Mouse (Mus musculus): ENCODE measurements around the gene Peak1.
"Not testable (repeated sequence)": the region's sequence is repeated elsewhere in the genome, so short reads cannot be mapped to it uniquely, and the experiment has no call there.

Peak1 gene

DNA sequence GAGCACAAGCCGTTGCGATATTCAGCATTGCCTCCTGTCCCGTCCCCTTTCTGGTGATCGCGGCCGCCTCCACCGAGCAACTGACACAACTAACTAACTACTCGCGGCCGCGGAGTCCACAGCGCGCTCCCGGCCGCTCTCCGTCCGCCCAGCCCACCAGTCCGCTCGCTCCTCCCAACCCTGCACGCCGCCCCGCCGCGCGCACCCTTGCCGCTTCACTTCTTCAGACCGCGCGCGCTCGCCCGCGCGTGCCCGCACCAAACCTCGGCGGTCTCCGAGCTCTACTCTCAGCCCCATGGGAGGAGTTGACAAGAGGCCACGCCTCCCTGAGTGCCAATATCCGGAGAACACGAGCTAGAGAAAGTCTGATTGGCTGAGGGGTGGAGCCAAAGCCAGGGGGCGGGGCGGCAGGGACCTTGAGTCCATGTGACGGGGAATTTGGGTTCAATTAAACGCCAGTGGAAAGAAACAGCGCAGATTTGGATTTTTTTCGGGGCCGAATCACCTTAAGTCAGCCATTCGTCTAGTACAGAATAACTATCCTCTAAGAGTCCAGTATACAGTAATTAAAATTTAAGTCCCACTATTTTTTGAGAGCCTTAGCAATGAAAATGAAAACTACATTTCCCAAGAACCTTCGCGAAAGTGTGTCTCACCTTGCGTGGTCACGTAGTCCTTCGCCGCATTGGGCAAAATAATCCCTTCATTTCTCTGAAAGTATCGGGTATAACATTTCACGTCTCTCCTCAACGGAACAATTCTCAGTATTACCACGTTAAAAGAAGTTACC lies at the start of gene Peak1, which contains the start of gene Hmg20a:
Gene Peak1, minus strand, starts transcription at position 120 of the 790 bp plus-strand sequence.
Gene Hmg20a, plus strand, starts transcription at position 662 of the 790 bp plus-strand sequence.
- DNase-seq (ENCODE audit: low spot score in 2 of 2), result peak; percentile 100

DNA sequence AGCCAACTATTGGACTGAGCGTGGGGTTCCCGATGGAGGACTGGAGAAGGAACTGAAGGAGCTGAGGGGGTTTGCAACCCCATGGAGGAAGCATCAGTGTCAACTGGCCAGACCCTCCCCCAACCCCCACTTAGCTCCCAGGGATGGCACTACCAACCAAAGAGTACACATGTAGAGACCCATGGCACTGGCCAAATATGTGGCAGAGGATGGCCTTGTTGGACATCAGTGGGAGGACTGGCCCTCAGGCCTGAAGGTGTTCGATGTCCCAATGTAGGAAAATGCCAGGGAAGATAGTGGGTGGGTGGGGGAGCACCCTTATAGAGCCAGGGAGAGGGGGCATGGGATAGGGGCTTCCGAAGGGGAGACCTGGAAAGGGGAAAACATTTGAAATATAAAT lies 48.4 kb upstream of the Peak1 start:
- no peak for DNase-seq (ENCODE audit: low spot score in 2 of 2)

DNA sequence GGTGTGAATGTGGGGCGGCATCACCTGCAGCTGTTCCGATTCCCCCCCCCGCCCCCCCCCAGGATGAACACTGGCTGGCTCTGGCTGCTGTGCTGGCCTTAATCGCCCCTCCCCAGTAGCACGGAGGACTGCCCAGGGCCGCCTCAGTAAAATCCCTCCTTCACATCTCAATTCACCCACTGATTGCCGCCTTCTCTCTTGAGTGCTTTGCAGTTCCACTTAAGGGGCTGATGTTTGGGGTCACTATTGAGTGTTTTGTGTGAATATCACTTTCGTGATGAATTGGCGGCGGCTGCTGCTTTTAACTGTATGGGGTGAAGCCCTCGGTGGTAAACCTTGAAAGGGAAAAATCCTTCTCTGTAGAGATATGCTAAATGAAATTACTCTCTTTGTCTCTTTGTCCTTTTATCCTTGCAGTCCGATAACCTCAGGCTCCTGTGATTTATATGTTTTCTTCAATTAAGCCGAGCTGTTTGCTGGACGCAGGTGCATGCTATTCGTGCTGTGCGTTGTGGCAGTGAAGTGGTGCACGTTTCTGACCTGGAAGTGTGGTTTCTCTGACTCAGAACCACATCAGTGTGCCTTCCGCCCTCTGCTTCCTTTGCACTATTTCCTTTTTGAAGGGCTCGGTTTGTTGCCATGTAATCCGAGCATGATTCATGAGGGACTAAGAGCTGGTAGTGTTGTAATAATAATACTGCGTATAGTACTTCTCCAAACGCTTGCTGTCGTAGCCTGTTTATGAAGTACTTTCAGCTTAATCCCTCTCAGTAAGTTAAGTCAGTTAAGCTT lies 47.2 kb upstream of the Peak1 start:
- no peak for DNase-seq (ENCODE audit: low spot score in 2 of 2)

DNA sequence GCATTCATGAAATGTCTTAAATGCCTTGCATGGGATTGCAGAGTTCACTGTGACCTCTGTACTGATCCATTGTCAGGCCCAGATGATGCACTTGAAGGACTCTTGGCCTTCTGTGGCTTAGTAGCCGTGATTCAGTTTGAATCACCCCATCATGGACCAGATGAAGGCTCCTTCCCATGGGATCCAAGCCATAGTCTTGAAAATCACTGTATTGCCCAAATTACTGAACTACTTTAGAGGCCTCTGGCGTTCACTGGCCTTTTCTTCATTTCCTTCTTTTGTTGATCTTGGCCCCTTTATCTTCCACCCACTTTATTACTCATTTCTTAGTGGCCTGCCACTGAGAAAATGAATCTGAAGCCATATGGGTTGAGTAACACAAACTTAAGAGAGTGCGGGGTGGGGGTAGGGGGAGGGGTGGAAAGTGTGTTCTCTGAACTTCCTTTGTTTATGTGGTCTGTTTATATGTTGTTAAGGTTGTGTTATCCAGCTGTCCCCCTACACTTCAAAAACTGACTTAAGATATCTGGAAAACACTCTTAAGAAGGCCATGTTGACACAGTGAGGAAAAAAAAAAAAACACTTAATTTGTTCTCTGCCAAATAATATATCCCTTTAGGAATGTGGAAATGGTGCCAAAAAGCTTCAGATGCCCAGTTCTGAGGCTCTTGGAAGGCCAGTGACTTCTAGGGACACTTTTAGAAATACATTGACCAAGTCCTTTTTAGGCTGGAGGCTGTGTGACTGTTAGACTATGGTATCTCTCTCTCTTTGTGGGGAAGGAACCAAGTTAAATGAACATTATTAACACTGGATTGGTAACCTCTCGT lies 46.0 kb upstream of the Peak1 start:
- DNase-seq (ENCODE audit: low spot score in 2 of 2), result no peak

DNA sequence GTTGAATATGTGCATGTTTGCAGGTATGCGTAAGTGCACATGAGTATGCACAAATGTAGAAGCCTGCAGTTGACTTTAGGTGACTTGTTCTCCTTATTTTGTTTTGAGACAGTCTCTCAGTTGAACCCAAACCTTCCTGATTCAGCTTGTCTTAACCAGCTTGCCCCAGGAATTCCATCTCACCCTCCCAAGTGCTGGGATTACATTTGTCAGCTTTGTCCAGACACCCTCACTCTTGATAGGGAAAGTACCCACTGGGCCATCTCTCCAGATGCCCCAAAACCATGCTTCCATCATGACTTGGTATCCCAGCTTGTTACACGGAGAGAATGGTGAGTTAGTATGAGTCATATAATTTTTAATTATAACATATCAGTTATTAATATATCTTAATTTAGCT lies 45.2 kb upstream of the Peak1 start:
- DNase-seq (ENCODE audit: low spot score in 2 of 2), result no peak

DNA sequence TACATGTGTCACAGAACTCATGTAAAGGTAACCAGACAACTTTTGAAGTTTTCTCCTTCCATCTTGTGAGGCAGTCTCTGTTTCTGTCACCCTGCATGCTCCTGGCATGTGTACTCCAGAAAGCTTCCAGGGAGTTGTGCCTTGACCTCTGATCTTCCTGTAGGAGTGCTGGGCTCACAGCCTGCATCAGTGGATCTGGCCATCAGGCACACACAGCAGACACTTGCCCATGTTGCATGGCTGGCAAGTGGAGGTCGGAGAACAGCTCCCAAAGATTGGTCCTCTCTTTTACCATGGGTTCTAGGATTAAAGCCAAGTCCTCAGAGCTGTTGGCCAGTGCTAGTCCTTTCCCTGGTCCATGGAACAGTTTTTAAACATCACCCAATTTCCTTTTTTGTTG lies 44.7 kb upstream of the Peak1 start:
- DNase-seq (ENCODE audit: low spot score in 2 of 2), result no peak

DNA sequence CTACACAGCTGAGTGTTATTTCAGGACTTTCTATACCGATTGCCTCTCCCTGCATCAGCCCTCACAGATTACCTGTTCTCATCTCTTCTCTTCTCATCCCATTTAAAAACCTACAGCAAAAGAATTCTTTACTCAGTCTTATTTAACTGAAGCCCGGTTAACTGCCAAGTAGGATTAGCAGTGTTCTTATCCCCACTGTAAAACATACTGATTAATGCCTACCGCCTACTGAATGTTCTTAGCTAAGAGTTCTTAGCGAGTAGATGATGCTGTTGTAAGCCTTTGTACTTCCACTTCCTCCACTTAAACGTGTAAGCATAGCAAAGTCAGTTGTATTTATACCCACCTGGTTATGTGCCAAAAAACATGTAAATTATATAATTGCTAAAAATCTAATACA lies 43.1 kb upstream of the Peak1 start:
- DNase-seq (ENCODE audit: low spot score in 2 of 2), result no peak

DNA sequence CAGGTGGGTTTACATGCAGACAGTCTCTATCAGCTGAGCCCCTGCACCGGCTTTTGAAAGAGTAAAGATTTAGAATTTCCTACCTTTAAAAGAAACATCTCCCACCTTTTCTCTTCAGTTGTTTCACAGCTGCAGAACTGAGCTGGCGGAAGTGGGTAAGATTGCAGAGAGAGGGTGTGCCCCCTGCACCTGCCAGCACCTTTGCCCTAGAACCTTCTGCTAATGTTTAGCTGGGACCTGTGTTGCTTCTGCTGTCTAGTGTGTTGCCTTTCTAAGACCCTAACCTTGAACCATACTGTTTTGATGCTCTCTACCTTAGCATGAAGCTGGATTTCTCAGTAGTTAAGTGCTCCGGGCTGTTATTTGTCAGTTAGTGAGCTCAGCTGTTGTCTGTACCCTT lies 38.6 kb upstream of the Peak1 start:
- DNase-seq (ENCODE audit: low spot score in 2 of 2), result no peak

DNA sequence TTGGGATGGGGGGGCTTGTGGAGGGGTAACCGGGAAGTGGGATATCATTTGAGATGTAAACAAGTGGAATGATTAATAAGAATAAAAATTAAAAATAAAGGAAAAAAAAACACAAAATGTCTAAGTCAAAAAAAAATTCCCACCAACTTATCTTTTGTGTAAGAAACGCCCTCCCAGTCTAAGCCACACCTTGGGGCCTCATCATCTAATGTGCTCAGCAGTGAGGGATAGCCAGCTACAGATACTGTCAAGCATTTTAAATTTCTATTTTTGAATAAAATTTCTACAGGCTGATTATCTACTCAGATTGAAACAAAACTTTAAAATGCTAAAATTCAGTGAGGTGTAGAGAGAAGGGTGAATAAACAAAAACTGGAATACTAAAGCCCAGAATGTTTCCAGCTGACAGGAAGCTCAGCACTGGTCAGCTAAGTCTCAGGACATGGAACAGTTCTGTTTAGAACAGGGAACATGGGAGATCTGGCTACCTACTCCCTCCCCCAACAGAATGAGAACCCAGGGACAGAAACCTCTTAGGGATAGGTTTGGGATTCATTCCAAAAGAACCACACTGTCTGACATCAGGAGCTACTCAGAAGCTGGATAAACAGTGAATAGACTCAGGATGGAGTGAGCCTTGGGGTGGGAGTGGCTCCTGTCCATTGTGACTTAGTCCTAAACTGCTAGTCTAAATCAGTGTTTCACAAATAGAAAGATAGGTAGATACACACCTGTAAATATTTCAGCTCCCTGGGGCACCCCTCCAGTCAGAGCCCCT lies 35.4 kb upstream of the Peak1 start:
- no peak for DNase-seq (ENCODE audit: low spot score in 2 of 2)

DNA sequence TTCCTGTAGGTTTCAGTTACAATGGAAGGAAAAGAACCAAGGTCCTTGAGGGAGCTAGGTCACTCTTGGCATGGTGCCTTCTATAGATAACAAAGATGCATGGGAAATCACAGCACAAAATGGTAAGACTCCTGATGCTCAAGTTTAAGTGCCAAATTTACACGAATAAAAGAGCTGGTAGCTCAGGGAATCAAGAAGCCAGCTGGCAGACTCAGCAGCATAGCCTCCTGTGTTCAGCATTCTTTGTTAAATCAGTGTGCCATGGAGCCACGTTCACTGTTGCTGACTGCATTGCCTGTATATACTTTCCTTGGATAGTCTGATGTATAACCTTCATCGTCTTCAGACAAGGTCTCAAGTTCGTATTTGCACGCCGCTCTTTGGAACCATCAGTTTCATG lies 33.7 kb upstream of the Peak1 start:
- DNase-seq (ENCODE audit: low spot score in 2 of 2), result no peak

DNA sequence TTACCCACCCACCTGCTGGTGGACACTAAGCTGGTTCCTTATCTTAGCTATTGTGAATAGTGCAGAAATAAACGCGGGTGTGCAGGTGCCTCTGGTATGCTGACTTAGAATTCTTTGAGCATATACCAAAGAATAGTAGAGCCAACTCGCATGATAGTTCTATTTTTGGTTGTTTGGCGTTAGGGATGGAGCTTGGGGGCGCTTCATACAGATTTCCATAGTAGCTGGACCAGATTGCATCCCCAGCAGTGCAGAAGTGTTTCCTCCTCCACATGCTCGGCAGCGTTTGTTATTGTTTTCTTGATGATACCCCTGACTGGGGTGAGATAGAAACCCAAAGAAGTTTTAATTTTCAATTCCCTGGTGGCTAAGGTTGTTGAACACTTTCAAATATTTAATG lies 21.8 kb upstream of the Peak1 start:
- DNase-seq (ENCODE audit: low spot score in 2 of 2), result no peak

DNA sequence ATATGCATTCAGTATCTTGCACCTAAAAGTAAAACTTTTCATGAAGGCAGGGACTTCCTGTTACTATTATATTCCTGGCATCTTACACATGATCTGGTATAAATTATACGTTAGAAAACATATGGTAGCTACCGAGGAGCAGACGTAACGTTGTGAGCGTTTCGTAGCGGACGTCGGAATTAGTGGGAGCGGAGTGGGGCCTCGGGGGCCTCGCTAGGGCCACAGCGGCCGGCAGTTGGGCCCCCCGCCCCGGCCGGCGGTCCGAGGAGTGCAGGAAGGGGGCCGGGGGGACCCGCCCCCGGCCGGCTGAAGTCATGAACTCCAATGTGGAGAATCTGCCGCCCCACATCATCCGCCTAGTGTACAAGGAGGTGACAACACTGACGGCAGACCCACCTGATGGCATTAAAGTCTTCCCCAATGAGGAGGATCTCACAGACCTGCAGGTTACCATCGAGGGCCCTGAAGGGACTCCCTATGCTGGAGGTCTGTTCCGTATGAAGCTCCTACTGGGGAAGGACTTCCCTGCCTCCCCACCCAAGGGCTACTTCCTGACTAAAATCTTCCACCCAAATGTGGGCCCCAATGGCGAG lies 19.5 kb upstream of the Peak1 start:
- not testable (repeated sequence) for DNase-seq (ENCODE audit: low spot score in 2 of 2)

DNA sequence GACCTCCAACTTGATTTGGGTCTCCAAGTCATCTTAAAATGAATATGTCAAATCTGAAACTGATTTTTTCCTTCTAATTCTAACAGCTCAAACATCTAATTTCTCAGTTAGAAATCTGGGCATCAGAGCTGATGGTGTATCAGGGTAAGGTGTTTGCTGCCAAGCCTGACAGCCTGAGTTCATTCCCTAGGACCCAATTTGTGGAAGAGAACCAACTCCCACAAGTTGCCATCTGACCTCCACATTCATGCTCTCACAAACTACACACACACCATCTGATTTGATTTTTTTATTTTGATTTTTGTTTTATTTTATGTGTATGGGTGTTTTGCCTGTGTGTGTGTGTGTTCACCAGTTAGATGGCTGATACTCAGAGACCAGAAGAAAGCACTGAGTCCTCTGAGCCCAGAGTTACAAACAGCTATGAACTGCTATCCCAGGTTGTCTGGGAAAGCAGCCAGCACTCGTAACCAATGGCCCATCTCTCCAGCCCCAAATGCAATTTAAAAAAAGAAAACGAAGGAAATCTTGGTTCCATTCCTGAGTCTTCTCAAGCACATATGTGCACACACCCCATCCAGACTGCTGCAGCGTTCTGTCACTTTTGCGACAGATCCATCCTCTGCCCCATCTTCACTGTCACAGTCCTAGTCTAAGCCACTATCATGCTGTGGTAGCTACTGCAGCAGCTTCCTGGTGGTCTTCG lies 18.1 kb upstream of the Peak1 start:
- no peak for DNase-seq (ENCODE audit: low spot score in 2 of 2)

DNA sequence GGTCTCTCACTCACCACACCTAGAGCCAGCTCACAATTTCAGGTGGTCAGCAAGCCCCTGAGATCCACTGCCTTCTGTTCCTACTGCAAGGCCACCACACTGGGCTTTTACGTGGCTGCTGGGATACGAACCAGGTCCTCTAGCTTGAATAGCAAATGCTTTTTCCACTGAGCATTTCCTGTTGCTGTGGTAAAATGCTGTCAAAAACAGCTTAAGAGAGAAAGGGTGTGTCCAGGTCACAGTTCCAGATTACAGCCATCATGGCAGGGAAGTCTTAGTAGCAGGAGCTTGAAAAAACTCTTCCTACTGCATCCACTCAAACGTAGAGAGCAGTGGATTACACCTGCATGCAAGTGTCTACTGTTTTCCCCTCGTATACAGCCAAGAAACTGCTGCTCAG lies 7.0 kb upstream of the Peak1 start:
- no peak for DNase-seq (ENCODE audit: low spot score in 2 of 2)

DNA sequence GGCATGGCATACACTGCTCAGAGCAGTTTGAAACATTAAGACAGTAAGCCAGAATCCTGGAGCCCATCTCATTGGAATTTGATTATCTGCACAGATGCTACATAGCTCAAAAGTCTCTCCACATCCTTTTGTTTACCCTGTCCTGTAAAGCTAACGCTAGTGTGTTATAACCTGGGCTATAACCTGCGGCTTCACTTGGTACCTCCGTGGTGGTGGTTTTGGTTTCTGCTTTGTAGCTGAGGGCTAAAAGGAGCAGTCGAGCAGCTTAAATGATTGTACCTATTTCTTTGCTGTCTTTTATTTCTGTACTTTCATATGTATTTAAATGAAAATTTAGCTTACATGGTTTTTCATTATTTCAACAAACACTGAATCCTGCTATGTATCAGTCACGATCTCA lies 4.1 kb upstream of the Peak1 start:
- no peak for DNase-seq (ENCODE audit: low spot score in 2 of 2)

DNA sequence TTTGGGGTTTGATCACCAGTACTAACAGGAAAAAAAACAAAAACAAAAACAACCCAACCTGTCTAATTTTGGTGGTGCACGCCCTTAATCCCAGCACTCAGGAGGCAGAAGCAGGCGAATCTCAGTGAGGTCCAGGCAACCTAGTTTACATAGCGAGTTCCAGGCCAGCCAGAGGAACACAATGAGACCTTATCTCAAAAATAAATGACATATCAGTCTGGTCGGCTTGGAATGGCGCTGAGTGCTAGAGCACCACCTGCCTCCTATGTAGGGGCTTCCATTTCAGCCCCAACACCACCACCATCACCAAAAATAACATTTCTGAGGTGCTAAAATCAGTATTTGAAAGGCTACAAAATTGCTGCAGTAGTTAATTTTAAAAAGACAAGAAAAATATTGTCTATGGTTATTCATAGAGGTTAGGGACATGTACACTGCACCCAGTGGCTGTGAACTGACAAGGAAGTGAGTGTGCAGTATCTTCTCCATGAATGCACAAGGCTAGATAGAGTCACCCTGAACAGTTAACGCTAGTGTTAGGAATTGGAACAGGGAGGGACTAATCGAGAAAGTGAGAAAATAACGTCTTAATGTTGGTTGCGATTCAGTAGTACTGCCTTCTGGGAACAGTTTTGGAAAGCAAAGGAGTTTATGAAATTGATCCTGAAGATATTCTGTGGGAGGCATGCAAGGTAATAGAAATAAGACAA lies 3.2 kb upstream of the Peak1 start:
- DNase-seq (ENCODE audit: low spot score in 2 of 2), result no peak

DNA sequence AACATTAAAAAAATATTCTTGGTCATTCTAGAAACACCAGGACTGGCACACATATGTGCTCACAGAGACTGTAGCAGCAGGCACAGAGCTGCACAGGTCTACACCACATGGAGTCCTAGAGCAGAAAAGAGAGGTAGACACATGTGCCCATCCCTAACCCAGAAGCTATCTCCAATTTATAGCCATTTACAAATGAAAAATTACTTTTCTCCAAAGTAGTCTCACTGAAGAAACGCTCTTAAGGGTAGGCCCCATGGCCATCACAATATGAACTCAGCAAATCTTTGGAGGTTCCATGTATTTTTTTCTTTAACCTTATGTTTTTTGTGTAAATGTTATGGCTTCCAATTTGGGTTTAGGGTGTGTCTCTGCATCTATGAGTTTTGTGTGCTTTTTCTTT lies 2.4 kb upstream of the Peak1 start:
- DNase-seq (ENCODE audit: low spot score in 2 of 2), result no peak

DNA sequence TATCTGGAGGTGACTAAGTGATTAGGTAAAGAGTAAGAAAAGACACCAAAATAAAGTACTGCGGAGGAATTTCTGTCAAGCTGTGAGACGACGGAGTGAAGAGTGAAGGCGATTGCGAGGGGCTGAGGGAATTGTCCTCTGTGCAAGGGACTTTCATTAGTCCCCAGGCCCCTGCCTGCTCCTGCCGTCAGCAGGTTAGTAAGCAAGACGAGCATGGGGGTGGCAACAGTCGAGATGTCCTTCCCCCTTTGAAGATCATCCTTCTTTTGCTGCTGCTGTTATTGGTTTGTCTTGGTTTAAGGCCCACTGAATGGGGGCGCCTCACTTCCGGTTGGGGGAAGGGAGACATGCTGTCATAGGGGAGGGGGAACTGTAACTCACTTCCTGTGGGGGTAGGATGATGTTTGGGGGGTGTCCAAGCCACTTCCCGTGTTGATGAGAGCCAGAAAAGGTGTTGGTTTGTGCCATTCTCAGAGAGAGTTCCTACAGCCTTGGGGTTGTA lies 922 bp upstream of the Peak1 start:
- peak; percentile 75 to 76 for DNase-seq (ENCODE audit: low spot score in 2 of 2)

DNA sequence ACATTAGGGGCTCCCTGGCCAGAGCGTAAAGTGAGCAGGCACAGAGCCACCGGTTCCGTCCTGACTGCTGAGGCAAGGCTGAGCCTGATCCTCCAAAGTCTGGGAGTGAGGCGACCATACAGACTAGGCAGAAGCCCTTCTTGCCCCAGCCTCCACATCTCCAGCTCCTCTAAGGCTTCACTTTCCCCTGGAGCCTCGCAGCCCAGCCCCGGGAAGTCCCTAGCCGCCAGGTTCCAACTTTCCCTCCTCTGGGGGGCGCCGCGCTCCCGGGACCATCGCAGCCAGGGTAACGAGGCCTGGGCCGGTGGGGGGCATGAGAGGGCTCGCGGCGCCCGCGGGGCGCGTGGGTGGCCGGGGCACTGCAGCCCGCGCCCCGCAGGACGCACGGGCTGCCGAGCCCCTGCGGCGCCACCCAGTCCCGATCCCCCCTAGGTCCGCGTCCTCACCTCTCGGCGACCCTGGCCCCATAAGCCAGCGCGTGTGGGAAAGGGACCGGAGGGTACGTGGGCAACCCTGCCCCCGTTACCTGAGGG lies 386 bp downstream of the Peak1 start:
- peak; percentile 63 for DNase-seq (ENCODE audit: low spot score in 2 of 2)
